Mouse (Mus musculus) heart, postnatal 36 days (tissue): ENCODE measurements at regions not wholly inside any gene's neighbourhood (a gene's known extent, or its start where the extent isn't known, plus 50 kb on each side); places are given as distances from the start of the nearest gene placed in this dataset.

Experiments
- DNase-seq, 2 experiments: peaks; one replicate each; pipeline ENCODE4 v3.0.0; 2021 to 2022
- intact Hi-C: fragments of 180-260 bp; cut with DNase I; formaldehyde crosslinking; loops from one replicate; pipeline ENCODE4 v1.15.1; 2025

DNA sequence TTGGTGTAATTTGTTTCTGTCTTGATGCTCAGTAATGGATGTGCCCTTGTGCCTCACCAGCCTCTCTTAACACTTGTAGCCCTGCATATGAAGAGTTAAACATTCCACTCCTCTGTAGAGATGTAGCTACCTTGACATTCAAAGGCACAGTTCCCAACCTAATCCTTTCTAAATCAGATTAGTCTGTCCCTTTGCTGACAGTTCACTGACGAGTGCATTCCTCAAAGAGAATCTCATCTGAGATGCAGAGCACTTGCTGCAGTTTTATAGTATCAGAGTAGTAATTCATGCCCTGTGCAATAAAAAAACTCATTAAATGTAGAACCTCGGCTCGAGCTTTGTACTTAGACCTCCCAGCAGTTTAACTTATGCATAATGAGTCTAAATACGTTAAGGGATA lies 249.3 kb upstream of the Tle4 start:
- intact Hi-C loops = no loop called here
- DNase-seq = no peak

- intact Hi-C loops = no loop called here
- DNase-seq = no peak
Observed at GRCm38 (mm10) chr19:14835629-14836028, 237.8 kb upstream of the Tle4 start.

DNA sequence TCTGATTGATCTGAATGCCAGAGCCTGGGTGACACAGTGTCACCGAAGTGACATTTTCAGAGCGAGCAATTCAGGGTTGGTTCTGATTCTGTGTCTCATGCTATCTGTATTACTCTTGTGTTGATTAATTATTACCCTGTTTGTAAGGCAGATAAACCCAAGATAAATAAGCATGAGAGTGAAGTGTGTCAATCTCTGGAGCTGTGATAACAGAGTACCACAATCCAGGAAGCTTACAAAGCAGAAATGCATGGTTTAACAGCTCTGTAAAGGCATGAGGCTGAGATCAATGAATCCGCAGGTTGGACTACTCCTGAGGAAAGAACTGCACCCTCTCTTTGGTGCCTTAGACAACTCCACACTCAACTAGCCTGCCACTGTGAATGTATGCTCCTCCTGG lies 218.5 kb upstream of the Tle4 start:
- DNase-seq = no peak
- intact Hi-C loops = no loop called here

- no peak for DNase-seq
- intact Hi-C loops = no loop called here
Observed at GRCm38 (mm10) chr19:14806787-14807186, 208.9 kb upstream of the Tle4 start.

DNA sequence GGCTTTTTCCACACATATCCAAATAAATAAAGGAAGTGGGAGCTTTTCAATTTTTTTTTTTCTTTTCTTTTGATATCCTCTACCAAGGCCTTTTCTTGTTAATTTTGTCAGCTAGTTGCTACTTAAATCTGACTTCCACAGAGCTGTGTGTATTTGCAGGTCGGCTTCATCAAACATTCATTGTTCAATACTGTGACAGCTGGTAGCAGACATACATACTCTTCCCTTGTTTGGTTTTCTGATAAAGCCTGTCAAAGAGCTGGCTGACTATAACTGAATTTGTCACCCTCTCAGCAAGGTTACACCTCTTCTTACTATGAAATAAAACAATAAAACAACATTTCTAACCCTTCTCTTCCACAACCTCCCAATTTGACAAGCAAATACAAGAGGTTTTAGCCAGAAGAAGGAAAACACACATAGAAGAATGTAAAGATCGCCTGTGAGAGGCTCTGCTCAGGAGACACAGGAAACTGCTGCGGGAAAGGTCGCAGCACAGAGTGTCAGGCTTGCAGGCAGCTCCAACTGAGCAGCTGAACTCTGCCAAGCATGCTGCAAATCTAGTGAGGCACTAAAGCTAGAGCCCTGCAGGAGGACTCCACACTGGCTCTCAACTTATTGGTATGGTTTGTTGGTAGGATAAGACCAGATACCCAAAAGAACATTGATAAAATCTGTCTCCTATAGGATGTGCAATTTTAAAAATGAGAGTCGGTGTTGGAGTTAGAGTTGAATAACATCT lies 205.2 kb upstream of the Tle4 start:
- intact Hi-C loops = no loop called here
- no peak for DNase-seq

GRCm38 (mm10) chr19:14801669-14802068 lies 203.8 kb upstream of the Tle4 start:
- DNase-seq = no peak
- intact Hi-C loops = no loop called here

- intact Hi-C loops = no loop called here
- DNase-seq = no peak
Observed at GRCm38 (mm10) chr19:14799002-14799401, 201.2 kb upstream of the Tle4 start.

- intact Hi-C loops = no loop called here
- no peak for DNase-seq
Observed at GRCm38 (mm10) chr19:14798417-14798816, 200.6 kb upstream of the Tle4 start.

GRCm38 (mm10) chr19:14795910-14796309 lies 198.1 kb upstream of the Tle4 start:
- intact Hi-C loops = no loop called here
- no peak for DNase-seq

- no peak for DNase-seq
- intact Hi-C loops = no loop called here
Observed at GRCm38 (mm10) chr19:14789992-14790391, 192.1 kb upstream of the Tle4 start.

GRCm38 (mm10) chr19:14788630-14789029 lies 190.8 kb upstream of the Tle4 start:
- no peak for DNase-seq
- intact Hi-C loops = no loop called here

GRCm38 (mm10) chr19:14786868-14787267 lies 189.0 kb upstream of the Tle4 start:
- no peak for DNase-seq
- intact Hi-C loops = no loop called here

GRCm38 (mm10) chr19:14785661-14786060 lies 187.8 kb upstream of the Tle4 start:
- DNase-seq = no peak
- intact Hi-C loops = no loop called here

- intact Hi-C loops = no loop called here
- no peak for DNase-seq
Observed at GRCm38 (mm10) chr19:14777709-14778108, 179.9 kb upstream of the Tle4 start.

DNA sequence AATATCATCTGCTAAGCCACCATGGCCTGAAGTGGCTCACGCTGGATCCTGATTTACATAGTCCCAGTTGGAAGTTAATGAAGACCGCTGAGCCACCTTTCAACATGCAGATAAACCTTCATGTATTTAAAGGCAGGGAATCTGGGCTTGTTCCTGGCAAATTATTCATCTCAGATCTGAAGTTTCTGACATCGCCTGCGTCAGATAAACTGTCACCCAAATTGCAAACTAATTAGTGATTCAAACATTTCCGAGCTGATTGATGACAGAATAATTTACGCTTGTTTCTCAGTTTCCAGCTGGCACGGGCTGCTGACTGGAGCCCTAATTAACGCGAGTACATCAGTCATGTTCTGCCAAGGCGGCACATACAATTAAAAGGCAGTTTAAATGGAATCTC lies 179.3 kb upstream of the Tle4 start:
- intact Hi-C loops = no loop called here
- DNase-seq = no peak

DNA sequence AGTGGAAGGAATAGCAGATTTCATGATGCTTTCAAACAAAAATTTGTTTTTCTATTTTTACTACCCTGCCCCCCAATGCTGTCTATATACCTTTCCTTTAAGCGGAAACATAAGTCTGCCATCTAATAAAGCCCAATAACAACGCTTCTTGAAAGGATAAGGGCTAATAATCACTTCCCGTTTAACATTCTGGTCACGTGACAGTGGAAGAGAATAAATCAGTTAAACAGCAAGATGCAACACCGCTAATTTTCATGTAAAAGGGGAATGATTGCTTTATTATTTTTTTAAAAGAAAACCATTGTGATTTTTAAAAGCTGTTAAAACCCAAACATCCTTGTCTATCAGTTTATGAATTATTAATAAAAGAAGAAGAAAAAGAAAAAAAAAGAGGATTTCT lies 178.9 kb upstream of the Tle4 start:
- no peak for DNase-seq
- intact Hi-C loops = no loop called here

DNA sequence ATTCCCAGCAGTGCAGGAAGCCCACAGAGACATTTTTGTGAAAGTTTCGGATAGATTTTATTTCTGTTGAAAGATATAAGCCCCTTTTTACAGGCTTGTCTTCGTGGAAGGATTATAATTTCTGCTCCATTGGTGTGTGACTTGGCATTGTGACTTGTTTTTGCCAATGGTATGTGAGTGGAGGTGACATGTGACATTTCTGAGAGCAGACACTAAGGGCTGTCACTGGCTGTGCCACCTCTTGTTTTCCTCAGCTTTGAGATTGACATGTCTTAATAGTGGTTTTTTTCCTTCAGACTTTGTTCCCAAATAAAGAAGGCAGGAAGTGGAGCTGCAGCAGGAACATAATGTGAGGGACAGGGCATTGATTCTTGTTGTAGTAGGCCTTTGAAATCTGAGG lies 174.9 kb upstream of the Tle4 start:
- intact Hi-C loops = no loop called here
- no peak for DNase-seq

DNA sequence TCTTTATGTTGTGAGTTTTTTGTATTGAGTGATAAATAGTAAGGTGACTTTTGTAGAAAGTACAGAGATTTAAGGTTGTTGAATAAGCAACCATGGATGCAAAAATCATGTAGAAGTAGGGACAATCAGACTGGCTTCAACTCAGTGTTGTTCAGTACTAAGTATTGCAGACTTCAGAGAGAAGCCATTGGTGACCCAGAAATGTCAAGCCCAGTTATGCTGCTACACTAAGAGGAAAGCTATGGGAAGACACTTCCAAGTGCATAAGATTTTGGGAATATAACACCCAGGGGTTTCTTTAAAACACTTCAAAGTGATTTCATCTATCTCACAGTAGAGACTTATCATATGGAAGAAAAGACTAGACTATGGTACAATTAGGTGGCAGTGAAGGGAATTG lies 154.8 kb upstream of the Tle4 start:
- DNase-seq = no peak
- intact Hi-C loops = no loop called here

GRCm38 (mm10) chr19:14742361-14742760 lies 144.5 kb upstream of the Tle4 start:
- DNase-seq = no peak
- intact Hi-C loops = no loop called here

DNA sequence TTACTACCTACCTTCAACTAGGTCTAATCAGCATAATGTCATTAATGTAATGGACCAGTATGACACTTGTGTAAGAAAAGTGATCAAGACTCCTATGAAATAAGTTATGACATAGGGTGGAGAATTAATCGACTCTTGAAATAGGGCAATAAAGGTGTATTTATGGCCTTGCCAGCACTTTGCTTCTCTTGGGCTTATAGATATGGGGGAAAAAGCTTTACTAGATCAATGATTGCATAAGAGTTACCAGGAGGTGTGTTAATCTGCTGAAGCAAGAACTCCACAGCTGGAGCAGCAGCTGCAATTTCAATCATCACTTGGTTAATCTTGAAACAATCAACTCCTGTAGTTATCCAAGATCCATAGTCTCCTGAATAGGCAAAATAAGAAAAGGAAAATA lies 143.1 kb upstream of the Tle4 start:
- DNase-seq = no peak
- intact Hi-C loops = no loop called here

DNA sequence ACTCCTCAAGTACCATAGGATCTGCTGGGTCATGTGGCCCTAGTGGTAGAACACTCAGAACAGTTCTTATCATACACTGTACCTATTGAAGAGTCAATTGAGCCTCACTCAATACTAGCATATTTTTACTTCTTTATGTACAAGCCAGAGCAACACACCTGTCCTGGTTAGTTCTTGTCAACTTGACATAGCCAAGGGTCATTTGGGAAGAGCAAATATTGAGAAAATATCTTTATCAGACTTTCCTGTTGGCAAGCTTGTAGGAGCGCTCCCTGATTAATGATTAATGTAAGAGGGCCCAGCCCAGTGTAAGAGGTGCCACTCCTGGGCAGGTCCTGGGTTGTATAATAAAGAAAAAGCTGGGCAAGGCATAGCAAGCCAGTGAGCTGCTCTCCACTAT lies 142.3 kb upstream of the Tle4 start:
- DNase-seq = no peak
- intact Hi-C loops = no loop called here

DNA sequence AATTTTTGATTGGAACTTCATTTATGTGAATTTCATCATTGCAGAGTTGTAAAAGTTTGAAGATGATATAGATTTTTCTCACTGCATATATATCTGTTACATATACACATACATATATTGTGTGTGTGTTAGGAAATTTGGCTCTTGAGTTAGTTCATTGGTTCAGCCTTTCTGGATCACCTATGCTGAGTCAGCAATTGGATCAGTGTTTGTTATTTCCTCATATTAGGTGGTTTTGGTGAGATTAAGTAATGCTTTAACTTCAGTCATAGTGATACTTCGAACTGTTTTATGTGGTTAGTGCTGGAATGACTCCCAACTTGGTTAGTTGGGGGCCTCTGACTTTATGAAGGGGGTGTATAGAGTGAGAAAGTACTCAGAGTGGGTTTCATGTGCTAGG lies 138.7 kb upstream of the Tle4 start:
- intact Hi-C loops = no loop called here
- no peak for DNase-seq

- intact Hi-C loops = no loop called here
- no peak for DNase-seq
Observed at GRCm38 (mm10) chr19:14725329-14725728, 127.5 kb upstream of the Tle4 start.
